Mouse (Mus musculus) heart, postnatal 0 days (tissue): Measurements from ENCODE around the gene Zfp68. TPM values are rescaled to one million over a fixed set of nuclear protein-coding genes. Genes with fewer than 3 reads are reported as not detected.

ENCODE experiments used
- ATAC-seq: fragments of 200-750 bp; cut with Nextera tagmentation; 2 replicates; pipeline ENCODE4 v1.8.0; 2017; ENCODE audit warnings: low read depth, moderate number of reproducible peaks, moderate library complexity; ENCODE audit not compliant: insufficient read depth
- DNase-seq: peaks from one replicate; pipeline ENCODE4 v3.0.0-alpha.2; 2016; ENCODE audit warnings: low spot score
- H3K27ac ChIP-seq: fragments of 300-500 bp; sonication (generic); 2 replicates; pipeline ENCODE4 v1.5.1; 2014; ENCODE audit warnings: low read depth, mild to moderate bottlenecking
- H3K27me3 ChIP-seq: fragments of 300-500 bp; sonication (generic); 2 replicates; pipeline ENCODE4 v1.6.1; 2014; ENCODE audit warnings: low read length, mixed read lengths; ENCODE audit not compliant: control insufficient read depth, insufficient read depth
- H3K36me3 ChIP-seq: fragments of 300-500 bp; sonication (generic); replicated peaks from 2 replicates; pipeline ENCODE4 v1.6.1; 2014; ENCODE audit warnings: low read length, mixed read lengths; ENCODE audit not compliant: control insufficient read depth, insufficient read depth
- H3K4me1 ChIP-seq: fragments of 300-500 bp; sonication (generic); 2 replicates; pipeline ENCODE4 v1.6.1; 2014; ENCODE audit warnings: antibody characterized with exemption; ENCODE audit not compliant: control insufficient read depth, insufficient read depth
- H3K4me2 ChIP-seq: fragments of 300-500 bp; sonication (generic); 2 replicates; pipeline ENCODE4 v1.6.1; 2014; ENCODE audit warnings: low read depth, mild to moderate bottlenecking, low read length, moderate library complexity
- H3K4me3 ChIP-seq: fragments of 300-500 bp; sonication (generic); 2 replicates; pipeline ENCODE4 v1.5.1; 2014; ENCODE audit warnings: low read depth, low read length
- H3K9ac ChIP-seq: fragments of 300-500 bp; sonication (generic); replicated peaks from 2 replicates; pipeline ENCODE4 v1.6.1; 2014; ENCODE audit warnings: low read depth, low read length, mixed read lengths
- H3K9me3 ChIP-seq: fragments of 300-500 bp; sonication (generic); replicated peaks from 2 replicates; pipeline ENCODE4 v1.6.1; 2016; ENCODE audit warnings: low read length; ENCODE audit not compliant: control insufficient read depth
- CTCF ChIP-seq: IDR thresholded peaks from 2 replicates; pipeline ENCODE4 v1.5.1; 2016; ENCODE audit warnings: antibody characterized with exemption, control low read depth, low read depth
- EP300 ChIP-seq: IDR thresholded peaks from 2 replicates; pipeline ENCODE4 v1.6.1; 2016; ENCODE audit warnings: antibody characterized with exemption, low read depth
- WGBS: fragments of 180-500 bp; shearing (Covaris S2); extraction: QIAGEN DNeasy Blood & Tissue Kit; methylation state at CpG from one replicate; pipeline ENCODE4 v1.1.7; 2014; 5-methylcytosine and 5-hydroxymethylcytosine counted together
- polyA plus RNA-seq: library from polyadenylated mRNA; unstranded; fragments of >200 nt; fragmentation: Nextera tagmentation; extraction: Ambion mirVana; gene quantifications from 2 replicates; pipeline ENCODE4 v1.2.1, GENCODE M21; 2015
- total RNA-seq: library from RNA; depleted of rRNA; stranded (reverse); fragments of >200 nt; gene quantifications from 2 replicates; pipeline ENCODE4 v1.2.3, GENCODE M21; 2014; ENCODE audit warnings: low replicate concordance

The Zfp68 gene
- total and polyA plus RNA-seq, 2 experiments from 2014 or later = 27.2 to 43.1 TPM

DNA sequence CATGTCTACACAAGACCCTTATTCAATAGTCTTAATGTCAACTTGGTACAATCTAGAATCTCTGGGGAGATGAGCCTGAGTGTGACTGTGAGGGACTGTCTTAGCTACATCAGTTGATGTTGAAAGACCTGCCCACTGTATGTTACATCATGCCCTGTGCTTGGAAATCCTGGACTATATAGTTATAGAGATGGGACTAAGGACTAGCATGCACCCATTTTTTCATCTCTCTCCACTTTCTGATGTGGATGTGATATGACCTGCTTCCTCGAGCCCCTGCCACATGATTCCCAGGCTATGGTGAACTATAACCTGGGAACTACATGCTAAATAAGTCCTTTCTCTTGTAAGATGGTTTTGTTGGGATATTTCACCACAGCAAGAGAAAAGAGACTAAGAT, 33.4 kb upstream of the Zfp68 start:
- ATAC-seq = no peak
- DNase-seq = no peak

DNA sequence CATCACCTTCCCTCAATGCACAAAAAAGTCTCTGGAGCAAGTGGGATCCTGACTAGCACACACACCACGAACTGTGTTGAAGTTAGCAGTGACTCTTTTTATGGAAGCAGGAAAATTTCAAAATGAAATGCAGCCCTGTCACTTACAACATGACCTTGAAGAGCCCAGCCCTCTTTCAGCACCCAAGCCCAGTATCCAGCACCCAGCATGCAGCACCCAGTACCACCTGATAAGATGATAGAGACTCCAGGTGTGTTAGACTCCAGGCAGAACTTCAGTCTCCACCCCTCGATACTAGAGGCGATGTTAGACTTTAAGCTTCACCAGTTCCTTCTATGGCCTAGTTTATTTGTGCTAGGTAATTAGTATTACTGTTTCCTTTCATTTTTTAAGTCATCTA, 22.2 kb upstream of the Zfp68 start:
- Histone ChIP-seq H3K27me3 (no peaks in the 10 kb centered on the region), H3K27ac (no peak overlapping the region), H3K36me3 (peaks cover 43% of the 10 kb centered on the region), H3K4me1 (no peaks in the 10 kb centered on the region), H3K4me3 (no peak overlapping the region), H3K9ac (no peak overlapping the region), H3K9me3 (0 out of 2 replicates have a peak, but pooled peaks cover 4% of the 10 kb centered on the region), H3K4me2 (no peak overlapping the region)
- DNase-seq = no peak
- 82% methylated on average over 3 of the region's 3 CpGs for WGBS
- TF ChIP-seq EP300 (no peak), CTCF (no peak)
- no peak for ATAC-seq

More for the DNA sequence above, 33.4 kb upstream of the Zfp68 start:
- no peaks in the 10 kb centered on the region for H3K27me3 ChIP-seq
- no peak overlapping the region for H3K4me3 ChIP-seq
- H3K9me3 ChIP-seq = no peaks in the 10 kb centered on the region
- H3K27ac ChIP-seq = no peak overlapping the region
- WGBS = 89% methylated on average over 1 of the region's 1 CpGs
- TF ChIP-seq EP300 = no peak
- no peak for TF ChIP-seq CTCF
- no peaks in the 10 kb centered on the region for H3K4me1 ChIP-seq
- H3K9ac ChIP-seq = no peak overlapping the region
- H3K36me3 ChIP-seq = peaks cover 7% of the 10 kb centered on the region
- H3K4me2 ChIP-seq = no peak overlapping the region

DNA sequence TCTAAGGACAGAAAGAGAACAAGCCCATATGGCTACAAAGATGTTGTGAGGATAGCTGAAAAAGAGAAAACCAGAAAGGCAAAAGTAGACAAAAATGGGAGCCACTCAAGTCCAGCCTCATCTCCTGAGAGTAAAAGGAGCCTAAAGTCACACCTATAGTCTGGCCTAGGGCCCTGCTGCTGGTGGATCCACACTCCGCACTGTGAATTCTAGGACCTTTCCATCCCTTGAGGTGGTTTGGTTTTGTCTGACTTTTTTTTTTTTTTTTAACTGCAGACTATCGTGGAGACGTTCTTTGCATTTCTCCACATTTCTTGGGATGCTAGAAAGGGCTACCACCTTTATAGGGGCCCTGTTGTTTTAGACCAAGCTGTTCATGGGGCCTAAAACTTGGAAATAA, 21.5 kb upstream of the Zfp68 start:
- no peaks in the 10 kb centered on the region for H3K4me1 ChIP-seq
- no peak overlapping the region for H3K9ac ChIP-seq
- no peak overlapping the region for H3K4me2 ChIP-seq
- 77% methylated on average over 3 of the region's 3 CpGs for WGBS
- no peak overlapping the region for H3K27ac ChIP-seq
- H3K4me3 ChIP-seq = no peak overlapping the region
- TF ChIP-seq CTCF (no peak), EP300 (no peak)
- DNase-seq (no peak), ATAC-seq (no peak)
- 0 out of 2 replicates have a peak, but pooled peaks cover 4% of the 10 kb centered on the region for H3K9me3 ChIP-seq
- H3K27me3 ChIP-seq = no peaks in the 10 kb centered on the region
- H3K36me3 ChIP-seq = peaks cover 42% of the 10 kb centered on the region

DNA sequence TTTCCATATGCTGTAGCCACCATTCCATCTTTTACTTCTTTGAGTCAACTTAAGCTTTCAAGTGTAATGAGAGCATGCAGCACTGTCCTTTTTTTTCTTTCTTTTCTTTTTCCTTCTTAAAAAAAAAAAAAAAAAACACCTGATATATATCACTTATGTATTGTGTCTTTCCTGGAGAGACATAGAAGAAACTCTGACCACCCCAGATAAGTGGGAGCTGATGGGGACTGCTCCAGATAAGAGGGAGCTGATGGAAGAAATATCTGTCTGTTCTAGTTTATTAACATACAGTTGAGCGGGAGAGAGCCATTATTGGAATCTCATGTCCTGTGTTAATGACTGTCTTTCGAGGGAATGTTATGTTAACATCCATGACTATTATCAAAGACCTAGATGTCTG, 16.9 kb upstream of the Zfp68 start:
- H3K36me3 ChIP-seq = peaks cover 37% of the 10 kb centered on the region
- no peak overlapping the region for H3K4me2 ChIP-seq
- DNase-seq (no peak), ATAC-seq (no peak)
- H3K9me3 ChIP-seq = 0 out of 2 replicates have a peak, but pooled peaks cover 4% of the 10 kb centered on the region
- no peak for TF ChIP-seq CTCF
- no peak for TF ChIP-seq EP300
- H3K27me3 ChIP-seq = no peaks in the 10 kb centered on the region
- WGBS = 83% methylated on average over 2 of the region's 2 CpGs
- H3K4me3 ChIP-seq = no peak overlapping the region
- no peaks in the 10 kb centered on the region for H3K4me1 ChIP-seq
- no peak overlapping the region for H3K9ac ChIP-seq
- H3K27ac ChIP-seq = no peak overlapping the region

DNA sequence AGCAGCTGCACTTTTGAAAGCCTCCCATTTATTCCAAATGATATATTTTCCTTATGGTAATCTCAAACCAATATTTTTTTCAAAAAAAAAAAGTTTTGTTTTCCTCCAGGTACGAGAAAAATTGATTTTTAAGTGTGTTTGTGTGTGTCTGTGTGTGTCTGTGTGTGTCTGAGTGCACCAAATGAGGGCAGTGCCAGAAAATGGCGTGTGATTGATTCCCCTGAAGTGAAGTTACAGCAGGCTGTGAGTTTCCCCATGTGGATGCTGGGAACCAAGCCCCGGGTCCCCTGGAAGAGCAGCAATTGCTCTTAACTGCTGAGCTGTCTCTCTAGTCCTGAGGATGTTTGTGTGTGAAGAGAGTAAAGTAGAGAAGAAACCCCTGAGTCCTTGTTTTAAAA, 3.9 kb upstream of the Zfp68 start:
- peak overlapping the region; percentile 89 for H3K27ac ChIP-seq
- no peaks in the 10 kb centered on the region for H3K9me3 ChIP-seq
- peak overlapping the region; percentile 91 for H3K9ac ChIP-seq
- ATAC-seq (no peak), DNase-seq (no peak)
- H3K36me3 ChIP-seq = no peaks in the 10 kb centered on the region
- H3K27me3 ChIP-seq = no peaks in the 10 kb centered on the region
- WGBS = 13% methylated on average over 3 of the region's 3 CpGs
- H3K4me2 ChIP-seq = peak overlapping the region; percentile 87
- peaks cover 24% of the 10 kb centered on the region for H3K4me1 ChIP-seq
- TF ChIP-seq CTCF (no peak), EP300 (no peak)
- H3K4me3 ChIP-seq = peak overlapping the region; percentile 81
